Mouse (Mus musculus) cerebellum, postnatal 14 days (tissue): ENCODE measurements around the gene Baz2b.

Experiments
- DNase-seq, 2 experiments: peaks; one replicate each; pipeline ENCODE4 v3.0.0; 2021; ENCODE audit warnings: mixed read lengths in 2 of 2

Baz2b gene

GRCm38 (mm10) chr2:59993190-59993535, 216.5 kb downstream of the Baz2b start:
- DNase-seq: no peak

DNA sequence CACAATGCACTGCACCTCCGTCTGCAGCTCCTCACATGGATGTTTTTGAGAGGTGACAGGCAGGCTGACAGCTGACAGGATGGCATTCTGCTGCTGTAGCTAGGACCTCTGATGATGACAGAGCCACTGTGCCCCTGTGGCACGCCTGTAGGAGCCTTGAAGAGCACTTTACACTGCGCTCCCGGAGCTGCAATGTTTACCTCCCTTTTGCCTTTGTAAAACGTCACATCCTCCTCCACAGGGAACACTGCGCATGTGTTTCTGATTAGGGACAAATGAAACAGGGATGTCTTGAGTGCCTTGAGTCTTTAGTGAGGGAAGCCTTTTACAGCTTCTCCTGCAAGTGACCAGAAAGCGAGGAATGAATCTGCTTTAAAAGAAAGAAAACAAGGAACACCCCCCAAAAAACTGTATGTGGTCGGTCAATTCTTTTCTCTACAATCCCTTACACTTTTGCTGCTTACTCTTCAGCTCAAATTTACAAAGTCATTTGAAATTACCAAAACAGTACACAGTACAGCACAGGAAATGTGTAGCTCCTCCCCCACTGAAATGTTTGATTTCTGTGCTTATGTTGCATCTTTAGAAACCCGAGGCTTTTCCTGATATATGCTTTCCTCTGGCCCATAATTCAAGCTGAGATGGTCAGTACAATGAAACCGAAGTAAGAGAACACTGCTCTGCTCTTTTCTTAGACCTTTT, 217.0 kb downstream of the Baz2b start:
- DNase-seq: no peak

DNA sequence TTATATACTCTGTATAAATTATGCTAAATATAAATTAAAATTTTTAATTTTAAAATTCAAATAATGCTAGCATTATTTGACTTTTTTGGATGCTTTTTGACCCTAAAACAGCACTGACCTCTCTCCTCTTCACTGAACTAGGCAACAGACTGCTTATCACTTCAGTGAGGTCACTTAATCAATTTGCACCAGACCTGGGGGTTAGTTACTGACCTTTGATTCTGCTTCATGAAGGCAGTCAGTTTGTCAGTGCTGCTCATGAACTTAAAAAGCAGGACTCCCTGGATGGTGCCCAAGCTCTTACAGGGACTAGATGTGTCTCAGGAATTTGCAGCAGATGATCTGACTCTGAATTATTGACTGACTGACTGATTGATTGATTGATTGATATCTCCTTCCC, 217.9 kb downstream of the Baz2b start:
- no peak for DNase-seq

DNA sequence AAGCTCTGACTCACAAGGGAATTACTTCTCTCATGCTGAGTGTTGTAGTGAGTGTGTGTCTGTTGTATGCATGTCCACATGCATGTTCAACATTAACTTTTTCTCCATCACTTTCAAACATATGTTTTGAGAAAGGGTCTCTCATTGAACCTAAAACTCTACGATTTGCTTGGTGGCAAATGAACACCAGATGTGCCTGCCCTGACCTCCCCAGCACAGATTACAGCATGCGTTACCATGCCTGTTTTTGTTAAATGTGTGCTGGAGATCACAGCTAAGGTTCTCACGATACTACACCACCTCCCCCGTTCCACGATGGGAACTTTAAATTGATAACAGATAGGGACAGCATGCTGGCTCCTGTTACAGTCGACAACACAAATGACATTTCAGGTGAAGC, 222.1 kb downstream of the Baz2b start:
- no peak for DNase-seq

DNA sequence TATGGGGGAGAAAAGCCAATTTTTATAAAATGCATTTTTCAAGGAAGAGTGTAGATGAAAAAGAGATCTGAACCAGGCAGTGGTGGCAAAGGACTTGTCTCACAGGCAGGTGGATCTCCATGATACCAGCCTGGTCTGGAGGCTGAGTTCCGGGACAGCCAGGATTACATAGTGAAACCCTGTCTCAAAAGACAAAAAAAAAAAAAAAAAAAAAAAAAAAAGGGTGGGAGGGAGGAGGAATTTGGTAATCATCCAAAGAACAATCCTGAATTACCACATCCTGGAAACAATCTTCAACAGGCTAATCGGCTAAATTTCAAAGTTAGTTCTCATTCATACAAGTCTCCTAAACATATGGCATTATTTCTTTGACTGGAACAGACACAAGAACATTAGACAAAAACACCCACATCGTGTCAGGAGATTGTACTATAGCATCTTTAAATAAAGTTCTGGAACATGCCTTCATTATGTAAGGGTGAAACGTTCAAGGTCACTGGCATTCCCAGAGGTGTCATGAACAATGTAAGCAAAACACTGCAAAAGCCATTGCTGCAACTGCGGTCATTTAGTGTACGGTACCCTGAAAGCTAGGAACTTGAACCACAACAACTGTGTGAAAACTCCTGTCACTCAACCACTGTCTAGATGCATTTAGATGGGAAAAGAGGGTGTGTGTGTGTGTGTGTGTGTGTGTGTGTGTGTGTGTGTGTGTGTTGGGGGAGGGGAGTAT, 230.0 kb downstream of the Baz2b start:
- no peak for DNase-seq

DNA sequence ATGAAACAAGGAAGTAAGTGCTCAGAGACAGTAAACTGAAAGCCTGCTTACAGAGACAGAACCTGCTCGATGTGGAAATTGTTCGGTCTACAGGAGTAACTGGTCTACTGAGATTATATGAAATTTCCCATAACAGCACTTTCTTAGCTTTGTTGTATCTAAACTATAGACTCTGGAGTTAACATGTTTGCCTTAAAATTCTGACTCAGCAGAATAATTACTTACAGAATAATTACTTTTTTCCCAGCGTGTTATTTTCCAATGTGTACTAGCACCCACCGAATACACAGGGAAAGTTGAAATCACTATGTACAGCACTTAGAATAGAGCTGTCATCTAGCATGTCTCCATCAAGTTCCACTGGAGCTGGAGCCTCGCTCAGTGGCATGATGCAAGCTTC, 233.0 kb downstream of the Baz2b start:
- DNase-seq: no peak

DNA sequence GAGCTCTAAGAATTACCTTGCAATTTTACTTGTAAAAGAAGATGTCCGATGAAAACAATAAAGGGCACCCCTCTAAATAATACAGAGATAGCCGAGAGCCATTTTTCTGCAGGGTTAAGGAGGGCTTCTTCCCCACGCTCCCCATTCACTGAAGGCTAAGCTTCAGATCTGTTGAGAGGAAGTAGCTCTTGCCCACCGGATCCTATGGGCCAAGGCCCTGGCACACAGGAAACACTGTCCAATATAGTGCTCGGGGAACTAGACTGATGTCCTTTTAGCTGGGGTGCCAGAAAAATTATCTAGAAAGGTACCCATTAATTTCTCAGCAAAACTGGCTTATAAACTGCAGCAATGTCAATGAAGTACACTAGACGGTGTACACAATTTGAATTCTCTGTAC, 233.9 kb downstream of the Baz2b start:
- no peak for DNase-seq

- no peak for DNase-seq
Measured at GRCm38 (mm10) chr2:59973962-59974361, 235.7 kb downstream of the Baz2b start.

DNA sequence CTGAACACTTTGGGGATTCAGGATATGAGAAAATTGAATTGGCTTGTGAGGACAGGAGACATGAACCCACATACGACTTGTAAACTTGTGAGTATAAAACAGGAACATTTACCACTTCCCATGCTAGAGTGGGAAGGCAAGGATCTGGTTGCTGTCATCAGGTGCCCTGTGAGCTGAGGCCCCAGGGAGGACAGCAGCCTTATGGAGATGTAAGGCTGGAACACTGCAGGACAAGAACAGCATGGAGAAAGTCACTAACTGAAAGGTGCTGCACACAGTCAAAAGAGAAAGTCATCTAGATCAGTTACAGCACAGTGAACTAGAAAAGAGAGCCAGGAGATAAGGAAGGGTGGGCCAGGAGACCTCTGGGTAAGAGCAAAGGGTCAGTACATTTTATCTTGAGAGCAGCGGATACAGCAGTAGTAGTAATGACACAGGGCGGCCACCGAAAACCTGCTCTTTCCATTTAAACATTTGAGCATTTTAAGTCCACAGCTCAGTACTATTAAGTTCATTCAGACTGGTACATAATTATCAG, 236.5 kb downstream of the Baz2b start:
- no peak for DNase-seq

- DNase-seq: peak; percentile 27 to 33
Measured at GRCm38 (mm10) chr2:59970511-59970910, 239.1 kb downstream of the Baz2b start.

GRCm38 (mm10) chr2:59969099-59969498, 240.5 kb downstream of the Baz2b start:
- DNase-seq: no peak

GRCm38 (mm10) chr2:59968593-59968992, 241.0 kb downstream of the Baz2b start:
- DNase-seq: no peak

DNA sequence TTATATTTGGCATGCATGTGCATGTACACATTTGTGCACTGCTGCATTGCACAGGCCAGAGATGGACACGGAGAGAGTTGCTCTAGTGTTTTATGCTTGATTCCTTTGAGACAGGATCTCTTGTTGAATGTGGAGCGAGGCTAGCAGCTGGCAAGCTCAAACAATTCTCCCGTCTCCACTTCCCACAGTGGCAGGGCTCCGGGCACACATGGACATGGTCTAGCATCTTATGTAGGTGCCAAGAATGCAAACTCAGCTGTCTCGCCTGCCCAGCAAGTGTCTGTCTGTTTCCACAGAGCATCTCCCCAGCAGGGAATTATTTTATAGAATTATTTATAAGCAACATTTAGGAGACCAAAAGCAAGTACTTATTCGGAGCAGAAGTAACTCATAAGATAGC, 243.2 kb downstream of the Baz2b start:
- DNase-seq: peak; percentile 18 to 31

DNA sequence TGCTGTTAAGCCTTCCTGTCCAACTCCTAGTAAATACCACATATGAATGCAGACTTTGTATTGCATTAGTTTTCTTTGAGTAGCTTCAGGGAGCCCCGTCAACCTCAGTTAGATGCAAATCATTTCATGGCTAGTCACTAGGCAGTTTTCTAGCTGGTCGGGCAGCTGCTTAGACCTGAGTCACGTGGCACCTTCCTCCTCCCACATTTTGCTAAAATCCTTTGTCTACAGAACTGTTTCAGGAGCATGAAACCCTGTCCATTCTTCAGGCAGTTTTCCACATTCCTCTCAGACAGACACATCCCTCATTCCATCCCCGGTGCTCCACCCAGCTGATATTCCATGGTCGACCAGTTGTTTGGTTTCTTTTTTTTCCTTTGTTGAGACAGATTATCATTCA, 246.6 kb downstream of the Baz2b start:
- DNase-seq: no peak

DNA sequence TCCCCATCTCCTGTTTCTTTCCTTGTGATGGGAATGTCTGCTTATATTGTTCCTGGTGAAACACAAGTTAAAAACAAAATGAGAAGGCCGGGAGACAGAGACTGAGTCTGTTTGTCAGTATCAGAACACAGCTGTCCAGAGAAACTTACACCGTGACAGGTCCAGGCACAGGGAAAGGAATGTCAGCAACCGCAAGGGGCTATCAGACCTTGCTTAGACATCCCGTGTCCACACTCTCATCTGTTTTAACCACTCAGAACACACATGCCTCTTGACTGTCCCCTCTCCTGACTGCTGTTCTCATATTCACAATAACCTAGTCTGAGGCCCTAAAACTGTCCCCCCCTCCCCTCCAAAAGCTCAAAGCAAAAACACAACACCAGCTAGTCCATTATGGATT, 247.1 kb downstream of the Baz2b start:
- DNase-seq: no peak

GRCm38 (mm10) chr2:59960495-59960772, 249.2 kb downstream of the Baz2b start:
- DNase-seq: no peak

GRCm38 (mm10) chr2:59959668-59960494, 249.8 kb downstream of the Baz2b start:
- DNase-seq: no peak

DNA sequence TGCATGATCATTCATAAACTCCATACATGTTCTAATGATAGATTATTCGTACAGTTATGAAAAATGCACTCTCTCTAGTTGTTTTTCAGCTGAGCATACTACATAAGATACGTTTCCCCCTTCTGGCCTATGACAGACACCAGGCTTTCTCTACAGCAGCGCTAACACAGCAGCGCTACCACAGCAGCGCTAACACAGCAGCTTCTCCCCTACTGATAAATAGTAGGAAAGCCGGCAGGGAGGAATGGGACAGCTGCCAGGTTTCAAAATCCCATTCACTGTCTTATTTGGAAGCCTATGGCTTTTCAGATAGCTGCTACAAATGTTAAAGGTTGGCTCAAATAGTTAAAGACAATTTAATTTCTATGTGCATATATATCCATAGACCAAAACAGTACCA, 251.1 kb downstream of the Baz2b start:
- peak; percentile 42 to 46 for DNase-seq

DNA sequence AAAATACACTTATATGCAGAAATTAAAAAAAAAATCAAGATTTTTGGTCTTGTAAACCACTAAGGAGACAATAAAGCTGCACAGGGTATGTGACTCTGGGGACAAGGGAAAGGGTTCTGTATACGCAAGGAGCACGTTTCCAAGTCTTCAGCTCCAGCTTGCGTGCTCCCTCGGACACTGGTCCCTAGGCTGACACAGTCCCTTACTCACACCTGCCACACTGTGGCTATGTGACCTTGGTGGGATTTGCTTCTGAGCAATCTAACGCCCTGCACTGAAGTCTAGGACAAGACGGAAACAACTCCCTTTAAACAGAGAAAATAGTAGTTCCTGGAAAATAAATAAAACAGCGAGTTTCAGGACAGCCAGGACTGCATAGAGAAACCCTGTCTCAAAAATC, 253.7 kb downstream of the Baz2b start:
- DNase-seq: peak; percentile 26 to 39

DNA sequence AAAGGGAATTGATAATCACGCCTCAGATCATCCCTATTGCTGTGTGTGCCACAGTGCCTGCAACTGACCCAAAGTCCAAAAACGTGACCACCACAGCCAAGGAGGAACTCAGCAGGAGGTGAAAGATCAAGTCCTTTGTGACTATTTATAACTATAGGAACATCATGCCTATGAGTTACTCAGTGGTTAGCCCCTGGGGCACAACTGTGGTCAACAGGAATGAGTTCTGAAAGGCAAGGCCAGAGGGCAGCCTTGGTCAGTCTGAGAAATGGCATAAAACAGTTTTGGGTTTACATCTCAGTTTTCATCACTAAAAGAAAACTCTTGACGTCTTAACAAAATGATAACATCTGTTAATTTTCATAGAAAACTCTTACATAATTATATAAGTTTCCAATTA, 254.8 kb downstream of the Baz2b start:
- no peak for DNase-seq

- no peak for DNase-seq
Measured at GRCm38 (mm10) chr2:59952286-59953014, 257.2 kb downstream of the Baz2b start.

DNA sequence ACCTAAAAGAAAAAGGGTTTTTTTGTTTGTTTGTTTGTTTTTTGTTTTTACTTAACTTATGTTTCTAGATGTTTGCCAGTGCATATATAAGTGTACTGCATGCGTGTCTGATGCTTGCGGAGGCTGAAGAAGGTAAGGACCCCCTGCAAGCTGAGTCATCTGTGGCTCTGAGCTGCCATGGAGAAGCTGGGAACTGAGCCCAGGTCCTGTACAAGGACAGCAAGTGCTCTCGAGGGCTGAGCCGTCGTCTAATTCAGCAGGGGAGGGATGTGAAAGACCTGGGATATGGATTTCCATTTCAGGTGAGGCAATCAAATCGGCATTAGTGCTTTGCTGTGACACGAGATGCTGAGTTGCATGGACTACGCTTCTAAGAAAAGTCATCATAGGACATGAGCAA, 257.9 kb downstream of the Baz2b start:
- DNase-seq: peak; percentile 73 to 81

DNA sequence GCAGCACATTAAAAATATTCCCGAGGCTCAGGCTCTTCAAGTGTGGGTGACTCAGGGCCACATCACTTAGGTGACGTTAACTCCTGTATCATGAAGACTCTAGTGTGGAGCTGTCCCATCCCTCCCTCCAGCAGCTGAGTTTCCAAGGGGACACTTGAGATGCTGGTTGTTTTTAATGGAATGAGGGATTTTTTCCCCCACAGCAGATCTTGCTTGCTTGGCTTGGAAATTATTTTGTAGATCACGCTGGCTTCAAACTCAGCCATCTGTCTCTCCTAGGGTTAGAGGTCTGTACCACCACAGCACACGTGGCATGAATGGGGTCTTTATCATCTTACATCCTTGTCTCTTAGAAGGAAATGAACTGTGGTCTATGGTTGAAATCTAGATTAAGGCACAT, 258.5 kb downstream of the Baz2b start:
- DNase-seq: peak; percentile 20 to 54
